Mouse (Mus musculus) naive thymus-derived CD4-positive, alpha-beta T cell, adult 2 months (primary cell): ENCODE measurements around the gene Mrpl23.

Experiments used
- DNase-seq: peaks from one replicate; pipeline ENCODE4 v3.0.0-alpha.2; 2011; ENCODE audit warnings: low read depth

Mrpl23 gene

GRCm38 (mm10) chr7:142522352-142522751 is 10.1 kb upstream of the Mrpl23 start:
- no peak for DNase-seq

GRCm38 (mm10) chr7:142523200-142523990 is 9.1 kb upstream of the Mrpl23 start:
- DNase-seq, result no peak

- no peak for DNase-seq
Measured at GRCm38 (mm10) chr7:142525342-142526178, 6.9 kb upstream of the Mrpl23 start.

GRCm38 (mm10) chr7:142529350-142529749 is 3.1 kb upstream of the Mrpl23 start:
- DNase-seq, result no peak

GRCm38 (mm10) chr7:142531973-142532521 is 439 bp upstream of the Mrpl23 start:
- peak; percentile 18 for DNase-seq

- peak; percentile 93 for DNase-seq
Measured at GRCm38 (mm10) chr7:142533059-142533855, 771 bp downstream of the Mrpl23 start.

GRCm38 (mm10) chr7:142535116-142535515 is 2.6 kb downstream of the Mrpl23 start:
- no peak for DNase-seq

- DNase-seq, result no peak
Measured at GRCm38 (mm10) chr7:142535832-142536231, 3.3 kb downstream of the Mrpl23 start.

GRCm38 (mm10) chr7:142537181-142537580 is 4.7 kb downstream of the Mrpl23 start:
- DNase-seq, result no peak

GRCm38 (mm10) chr7:142537879-142538278 is 5.4 kb downstream of the Mrpl23 start:
- peak; percentile 76 for DNase-seq

- DNase-seq, result no peak
Measured at GRCm38 (mm10) chr7:142538291-142538690, 5.8 kb downstream of the Mrpl23 start.

- no peak for DNase-seq
Measured at GRCm38 (mm10) chr7:142538766-142539165, 6.3 kb downstream of the Mrpl23 start.

GRCm38 (mm10) chr7:142539828-142540227 is 7.3 kb downstream of the Mrpl23 start:
- no peak for DNase-seq

- no peak for DNase-seq
Measured at GRCm38 (mm10) chr7:142542771-142543303, 10.4 kb downstream of the Mrpl23 start.

GRCm38 (mm10) chr7:142545967-142546366 is 13.5 kb downstream of the Mrpl23 start:
- no peak for DNase-seq

GRCm38 (mm10) chr7:142547874-142548273 is 15.4 kb downstream of the Mrpl23 start:
- no peak for DNase-seq

GRCm38 (mm10) chr7:142548706-142549105 is 16.2 kb downstream of the Mrpl23 start:
- DNase-seq, result no peak

- no peak for DNase-seq
Measured at GRCm38 (mm10) chr7:142549941-142550763, 17.7 kb downstream of the Mrpl23 start.

- no peak for DNase-seq
Measured at GRCm38 (mm10) chr7:142550935-142551373, 18.5 kb downstream of the Mrpl23 start.

- DNase-seq, result no peak
Measured at GRCm38 (mm10) chr7:142551691-142552090, 19.2 kb downstream of the Mrpl23 start.
